Mouse (Mus musculus): ENCODE results near the gene Selenom. TPM values are rescaled to one million over a fixed set of nuclear protein-coding genes. Genes with fewer than 3 reads are reported as not detected.

Gene Selenom
- polyA plus RNA-seq, 1 experiment from 2014 or later = 99.2 TPM

DNA sequence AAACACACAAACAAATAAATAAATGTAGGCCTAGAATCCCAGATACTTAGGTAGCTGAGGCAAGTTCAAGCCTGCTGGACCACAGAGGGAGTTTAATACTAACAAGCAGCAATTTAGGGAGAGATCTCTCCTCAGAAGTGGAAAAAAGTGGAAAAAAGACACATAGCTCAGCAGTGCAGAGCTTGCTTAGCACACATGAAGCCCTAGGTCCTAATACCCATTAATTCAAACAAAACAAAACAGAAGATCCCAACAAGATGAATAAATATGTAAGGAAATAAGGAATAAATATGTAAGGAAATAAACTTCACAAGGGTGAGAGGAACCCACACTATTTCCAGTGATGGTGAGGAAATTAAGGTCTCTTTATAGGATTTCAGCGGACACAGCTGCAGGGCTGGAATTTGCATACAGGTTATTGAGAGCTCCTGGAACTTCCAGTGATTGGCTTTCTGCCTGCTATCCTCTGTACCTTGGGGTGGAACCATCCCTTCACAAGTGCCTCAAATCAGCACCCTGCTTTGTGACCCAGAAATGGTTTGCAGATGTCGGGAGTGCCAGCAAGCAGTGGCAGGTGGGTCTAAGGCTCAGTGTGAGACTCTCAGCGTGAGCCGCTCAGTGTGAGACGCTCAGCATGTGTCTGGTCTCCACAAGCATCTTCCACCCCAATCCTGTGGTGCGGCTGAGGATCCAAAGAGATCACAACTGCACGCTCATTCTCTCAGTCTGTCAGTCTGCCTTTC lies 9.5 kb downstream of the Selenom start:
- Histone ChIP-seq H3K36me3 (peaks cover 99% of the 10 kb centered on the region), H3K9me3 (no peaks in the 10 kb centered on the region), H3K27ac (no peak overlapping the region), H3K4me2 (no peak overlapping the region), H3K9ac (no peak overlapping the region), H3K4me3 (no peak overlapping the region), H3K27me3 (no peaks in the 10 kb centered on the region), H3K4me1 (no peaks in the 10 kb centered on the region)
- 79% methylated on average over 7 of the region's 7 CpGs for WGBS
- no peak for ATAC-seq (ENCODE audit: borderline replicate concordance, extremely low read depth, low FRiP score, low TSS enrichment)

DNA sequence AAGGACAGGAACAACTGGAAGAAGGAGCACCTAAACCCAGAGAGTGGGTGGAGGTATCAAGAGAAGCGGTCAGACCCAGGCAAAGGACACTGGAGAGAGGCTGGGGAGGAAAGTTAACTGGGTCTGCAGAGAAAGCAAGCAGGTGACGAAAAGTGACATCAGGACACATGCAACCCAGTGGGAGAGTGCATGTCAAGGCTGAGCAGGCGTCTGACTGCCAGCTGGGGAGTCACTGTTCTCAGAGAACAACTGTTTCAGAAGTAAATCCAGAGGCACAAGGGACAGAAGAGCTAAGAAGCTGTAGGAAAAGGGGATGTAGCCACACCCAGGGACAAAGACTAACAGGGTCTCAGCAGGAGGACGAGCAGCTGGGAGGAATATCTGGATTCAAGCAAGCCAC lies 11.1 kb downstream of the Selenom start:
- no peak for ATAC-seq (ENCODE audit: borderline replicate concordance, extremely low read depth, low FRiP score, low TSS enrichment)
- Histone ChIP-seq H3K4me2 (no peak overlapping the region), H3K36me3 (peaks cover 99% of the 10 kb centered on the region), H3K27ac (no peak overlapping the region), H3K4me1 (no peaks in the 10 kb centered on the region), H3K9ac (no peak overlapping the region), H3K27me3 (no peaks in the 10 kb centered on the region), H3K9me3 (no peaks in the 10 kb centered on the region), H3K4me3 (no peak overlapping the region)
- 81% methylated on average over 4 of the region's 4 CpGs for WGBS

DNA sequence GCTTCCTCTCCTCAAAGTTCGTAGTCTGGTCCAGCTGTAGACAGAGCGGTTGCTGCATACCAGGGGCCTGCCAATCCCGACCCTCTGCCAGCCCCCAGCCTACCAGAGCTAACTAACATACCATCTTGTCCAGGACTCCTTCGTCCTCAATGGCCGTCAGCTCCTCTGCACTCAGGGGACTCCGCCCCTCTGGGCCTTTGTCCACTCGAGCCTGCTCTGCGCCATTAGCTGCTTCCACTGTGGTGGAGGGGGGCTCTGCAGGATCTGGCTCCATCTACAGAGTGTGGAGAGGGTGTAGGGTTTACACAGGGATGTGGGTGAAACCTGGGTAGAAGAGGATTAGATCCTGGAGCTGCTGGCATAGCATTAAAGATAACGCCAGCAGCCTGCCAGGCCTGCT lies 11.7 kb downstream of the Selenom start:
- H3K9ac ChIP-seq = no peak overlapping the region
- no peak overlapping the region for H3K4me3 ChIP-seq
- H3K27ac ChIP-seq = no peak overlapping the region
- H3K4me2 ChIP-seq = no peak overlapping the region
- H3K36me3 ChIP-seq = peaks cover 99% of the 10 kb centered on the region
- H3K27me3 ChIP-seq = no peaks in the 10 kb centered on the region
- no peaks in the 10 kb centered on the region for H3K9me3 ChIP-seq
- no peaks in the 10 kb centered on the region for H3K4me1 ChIP-seq
- ATAC-seq (ENCODE audit: borderline replicate concordance, extremely low read depth, low FRiP score, low TSS enrichment) = no peak
- WGBS = 80% methylated on average over 9 of the region's 9 CpGs

DNA sequence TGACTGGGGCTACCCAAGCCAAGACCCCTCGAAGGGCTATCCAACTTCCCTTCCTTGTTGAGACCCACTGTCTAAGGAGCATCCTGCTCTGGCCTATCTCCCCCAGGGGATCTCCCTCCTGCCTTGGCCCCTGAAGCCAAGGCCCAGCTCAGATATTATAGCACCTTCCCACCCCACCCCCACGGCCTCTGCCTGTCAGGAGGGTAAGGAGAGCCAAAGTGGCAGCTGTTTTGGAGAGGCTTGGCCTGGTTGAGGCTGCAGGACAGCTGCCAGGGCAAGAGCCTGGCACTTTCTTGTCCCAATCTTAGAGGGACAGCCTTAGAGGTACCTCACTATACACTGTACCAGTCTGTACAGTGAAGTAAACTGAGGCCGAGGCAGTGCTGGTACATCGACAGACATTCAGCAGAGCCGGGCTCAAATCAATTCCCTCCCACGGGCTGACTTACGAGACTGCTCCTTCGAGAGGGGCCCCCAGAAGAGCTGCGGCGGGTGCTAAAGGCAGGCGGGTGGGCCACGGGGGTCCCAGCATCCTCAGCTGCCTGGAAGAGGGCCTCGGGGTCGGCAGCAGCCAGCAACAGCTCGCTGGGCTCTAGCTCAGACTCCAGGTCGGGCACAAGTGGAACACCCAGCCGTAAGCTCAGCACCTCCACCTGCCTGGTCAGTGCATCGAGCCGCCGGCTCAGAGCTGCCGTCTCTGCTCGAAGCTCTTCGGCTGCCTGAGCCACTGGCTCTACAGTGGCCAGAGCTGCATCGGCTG lies 12.7 kb downstream of the Selenom start:
- no peaks in the 10 kb centered on the region for H3K4me1 ChIP-seq

DNA sequence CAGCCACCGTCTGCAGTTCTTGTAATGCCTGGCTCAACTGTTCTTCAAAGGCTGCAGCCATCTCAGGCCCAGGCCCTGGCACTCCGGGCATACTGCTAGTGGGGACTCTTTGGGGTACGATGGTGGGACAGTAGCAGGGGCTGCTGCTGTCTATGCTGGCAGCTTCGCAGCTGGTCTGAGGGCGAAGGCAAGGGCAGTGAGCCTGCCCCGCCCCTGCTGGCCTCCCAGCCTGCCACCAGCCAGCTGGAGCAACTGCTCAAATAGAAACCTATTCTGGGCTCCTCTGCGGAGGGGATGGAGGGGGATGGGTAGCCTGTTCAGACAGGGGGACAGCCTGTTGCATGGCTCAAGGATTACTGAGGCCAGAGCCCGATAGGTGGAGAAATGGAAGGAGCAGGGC lies 13.3 kb downstream of the Selenom start:
- no peak overlapping the region for H3K4me2 ChIP-seq
- no peaks in the 10 kb centered on the region for H3K9me3 ChIP-seq
- WGBS = 83% methylated on average over 8 of the region's 8 CpGs
- H3K4me1 ChIP-seq = no peaks in the 10 kb centered on the region
- no peaks in the 10 kb centered on the region for H3K27me3 ChIP-seq
- no peak overlapping the region for H3K4me3 ChIP-seq
- ATAC-seq (ENCODE audit: borderline replicate concordance, extremely low read depth, low FRiP score, low TSS enrichment) = no peak
- no peak overlapping the region for H3K9ac ChIP-seq
- H3K27ac ChIP-seq = no peak overlapping the region
- H3K36me3 ChIP-seq = peaks cover 99% of the 10 kb centered on the region

More for the DNA sequence above, 12.7 kb downstream of the Selenom start:
- no peak overlapping the region for H3K9ac ChIP-seq
- no peaks in the 10 kb centered on the region for H3K27me3 ChIP-seq
- peaks cover 99% of the 10 kb centered on the region for H3K36me3 ChIP-seq
- no peak for ATAC-seq (ENCODE audit: borderline replicate concordance, extremely low read depth, low FRiP score, low TSS enrichment)
- no peak overlapping the region for H3K4me3 ChIP-seq
- WGBS = 88% methylated on average over 24 of the region's 24 CpGs
- H3K4me2 ChIP-seq = no peak overlapping the region
- no peaks in the 10 kb centered on the region for H3K9me3 ChIP-seq
- H3K27ac ChIP-seq = no peak overlapping the region

DNA sequence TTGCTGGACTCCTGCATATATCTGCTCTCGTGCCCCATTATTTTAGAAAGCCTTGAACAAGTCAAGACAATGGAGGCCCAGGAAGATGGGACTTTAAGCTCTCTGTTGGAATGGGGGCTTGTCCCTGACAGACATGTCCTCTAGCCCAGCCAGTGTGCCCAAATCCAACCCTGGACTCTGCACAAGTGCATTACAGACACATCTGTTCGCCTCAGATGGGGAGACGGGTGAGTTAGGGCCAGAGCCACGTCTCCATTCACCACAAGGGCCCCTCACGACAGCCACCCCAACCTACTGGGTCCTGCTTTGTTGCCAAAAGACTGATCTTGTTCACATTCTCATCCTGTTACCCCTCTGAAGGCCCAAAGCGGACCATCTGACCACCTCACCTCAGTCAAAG lies 13.7 kb downstream of the Selenom start:
- Histone ChIP-seq H3K36me3 (peaks cover 99% of the 10 kb centered on the region), H3K4me1 (no peaks in the 10 kb centered on the region), H3K27ac (no peak overlapping the region), H3K4me3 (no peak overlapping the region), H3K9me3 (no peaks in the 10 kb centered on the region), H3K9ac (no peak overlapping the region), H3K4me2 (no peak overlapping the region), H3K27me3 (no peaks in the 10 kb centered on the region)
- ATAC-seq (ENCODE audit: borderline replicate concordance, extremely low read depth, low FRiP score, low TSS enrichment) = no peak
- WGBS = 87% methylated on average over 6 of the region's 6 CpGs

DNA sequence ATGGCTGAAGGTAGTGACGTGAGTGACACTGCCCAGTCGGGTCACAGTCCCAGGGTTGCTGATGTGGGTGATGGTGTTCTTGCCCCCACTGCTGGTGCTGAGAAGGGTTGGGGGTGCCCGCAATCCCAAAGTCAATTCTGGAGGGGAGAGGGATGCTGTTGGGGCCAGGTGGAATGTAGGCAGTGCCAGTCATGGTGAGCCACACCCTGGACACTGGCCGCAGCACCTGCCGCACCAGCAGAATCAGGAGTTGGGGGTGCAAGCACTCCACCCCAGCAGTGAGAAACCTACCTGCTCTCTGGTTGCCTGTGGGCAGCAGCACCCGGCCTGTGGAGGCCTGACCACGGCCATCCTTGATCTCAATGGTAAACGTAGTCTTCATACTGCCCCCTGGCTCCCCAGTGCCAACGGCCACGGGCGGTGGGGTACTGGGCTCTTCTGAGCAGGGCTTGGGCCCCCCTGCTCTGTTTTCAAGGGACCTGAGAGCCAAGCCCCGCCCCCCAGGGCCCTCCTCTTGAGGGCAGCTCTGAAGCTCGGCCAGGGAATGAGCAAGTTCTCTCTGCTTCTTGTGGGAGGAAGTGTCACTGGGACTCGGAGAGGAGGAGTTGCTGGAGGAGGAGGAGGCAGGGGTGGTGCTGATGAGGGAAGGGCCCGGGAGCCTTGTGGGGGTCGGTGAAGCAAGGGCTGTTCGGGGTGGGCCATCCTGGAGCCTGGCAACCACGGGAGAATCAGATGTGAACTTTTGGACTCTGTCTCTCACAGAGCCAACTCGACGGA lies 15.2 kb downstream of the Selenom start:
- no peak overlapping the region for H3K9ac ChIP-seq
- no peaks in the 10 kb centered on the region for H3K9me3 ChIP-seq
- H3K27ac ChIP-seq = no peak overlapping the region
- H3K4me2 ChIP-seq = no peak overlapping the region
- H3K36me3 ChIP-seq = peaks cover 96% of the 10 kb centered on the region
- no peak for ATAC-seq (ENCODE audit: borderline replicate concordance, extremely low read depth, low FRiP score, low TSS enrichment)
- WGBS = 67% methylated on average over 20 of the region's 20 CpGs
- no peak overlapping the region for H3K4me3 ChIP-seq
- no peaks in the 10 kb centered on the region for H3K27me3 ChIP-seq
- H3K4me1 ChIP-seq = no peaks in the 10 kb centered on the region

DNA sequence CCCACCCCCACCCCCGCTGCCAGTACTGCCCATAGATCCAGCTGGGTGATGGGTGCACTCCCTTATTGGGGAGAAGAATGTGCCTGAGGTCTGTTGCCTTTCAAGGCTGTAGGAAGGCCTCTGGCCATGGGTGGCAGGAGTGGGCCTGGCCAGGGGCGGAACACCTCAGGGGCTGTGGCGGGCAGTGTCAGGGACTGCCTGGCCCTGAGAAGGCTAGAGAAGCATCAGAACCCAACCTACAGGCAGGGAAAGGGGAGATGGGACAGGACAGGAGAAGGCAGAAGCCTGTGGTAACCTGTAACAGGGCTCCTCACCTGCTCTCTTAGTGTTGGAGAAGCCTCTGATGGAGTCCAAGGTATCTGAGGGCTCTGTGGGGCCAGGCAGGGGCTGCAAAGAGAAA lies 16.2 kb downstream of the Selenom start:
- Histone ChIP-seq H3K9me3 (no peaks in the 10 kb centered on the region), H3K27me3 (no peaks in the 10 kb centered on the region), H3K4me3 (no peak overlapping the region), H3K4me1 (peaks cover 5% of the 10 kb centered on the region; the same call in 1 of the 2 replicates), H3K4me2 (no peak overlapping the region), H3K27ac (no peak overlapping the region), H3K9ac (no peak overlapping the region), H3K36me3 (peaks cover 86% of the 10 kb centered on the region)
- 94% methylated on average over 3 of the region's 3 CpGs for WGBS
- no peak for ATAC-seq (ENCODE audit: borderline replicate concordance, extremely low read depth, low FRiP score, low TSS enrichment)

DNA sequence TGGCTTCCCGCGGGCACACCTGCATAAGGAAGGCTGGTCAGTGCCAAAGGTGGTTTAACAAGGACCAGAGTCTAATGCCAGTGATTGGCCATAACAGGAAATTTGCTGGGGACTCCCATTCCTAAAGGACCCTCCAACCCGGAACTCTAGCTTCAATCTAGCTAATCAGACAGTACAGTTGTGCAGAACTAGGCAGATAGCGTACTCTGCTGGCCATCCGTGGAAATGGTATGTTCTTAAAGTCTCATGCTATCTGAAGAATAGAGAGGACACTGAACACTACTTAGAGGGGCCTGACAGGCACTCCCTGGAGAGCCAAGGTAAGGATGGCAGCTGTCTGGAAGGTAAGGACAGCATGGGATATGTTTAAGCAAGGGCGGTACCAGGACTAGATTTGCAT lies 17.1 kb downstream of the Selenom start:
- H3K4me2 ChIP-seq = no peak overlapping the region
- H3K4me3 ChIP-seq = no peak overlapping the region
- ATAC-seq (ENCODE audit: borderline replicate concordance, extremely low read depth, low FRiP score, low TSS enrichment) = no peak
- H3K36me3 ChIP-seq = peaks cover 77% of the 10 kb centered on the region
- H3K27me3 ChIP-seq = no peaks in the 10 kb centered on the region
- H3K9ac ChIP-seq = no peak overlapping the region
- WGBS = 84% methylated on average over 6 of the region's 6 CpGs
- H3K4me1 ChIP-seq = peaks cover 10% of the 10 kb centered on the region
- H3K27ac ChIP-seq = no peak overlapping the region
- H3K9me3 ChIP-seq = no peaks in the 10 kb centered on the region

DNA sequence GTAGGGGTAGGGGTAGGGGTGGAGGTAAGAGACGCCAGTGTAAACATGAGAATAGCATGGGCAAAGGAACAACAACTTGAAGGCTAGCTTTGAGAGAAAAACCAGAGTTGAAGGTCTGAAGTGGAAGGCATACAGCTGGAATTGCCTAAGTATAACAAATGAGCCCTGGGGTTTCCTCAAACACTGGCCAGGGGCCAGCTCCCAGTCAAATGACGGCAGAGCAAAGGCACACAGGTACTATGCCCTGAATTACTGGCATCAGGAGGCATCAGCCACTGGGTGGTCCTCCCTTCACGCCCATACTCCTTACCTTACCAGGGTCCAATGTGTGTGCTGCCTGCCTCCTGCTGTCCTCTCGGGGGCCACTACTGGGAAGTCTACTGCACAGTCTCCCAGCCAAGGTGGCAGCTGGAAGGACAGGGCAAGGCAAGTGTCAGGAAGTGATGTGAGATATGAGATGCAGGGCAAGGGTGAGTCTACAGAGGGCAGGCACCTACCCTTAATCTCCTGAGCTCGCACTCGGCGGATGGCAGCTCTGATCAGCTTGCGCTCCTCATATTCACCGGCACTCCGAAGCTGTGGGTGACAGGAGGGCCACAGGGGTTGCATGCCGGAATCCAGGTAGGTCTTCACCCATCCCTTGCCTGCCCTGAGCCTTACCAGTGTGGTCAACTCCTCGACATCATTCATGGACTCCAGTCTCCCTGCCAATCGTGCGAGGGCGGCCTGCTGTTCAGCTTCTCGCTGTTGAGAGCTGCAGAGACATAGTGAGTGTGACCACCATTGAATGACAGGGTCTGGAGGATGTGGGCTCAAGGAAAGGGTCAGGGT lies 17.8 kb downstream of the Selenom start:
- Histone ChIP-seq H3K4me1 (peaks cover 16% of the 10 kb centered on the region), H3K4me3 (no peak overlapping the region), H3K36me3 (peaks cover 70% of the 10 kb centered on the region), H3K27me3 (no peaks in the 10 kb centered on the region), H3K9me3 (no peaks in the 10 kb centered on the region), H3K27ac (no peak overlapping the region), H3K4me2 (no peak overlapping the region), H3K9ac (no peak overlapping the region)
- 81% methylated on average over 16 of the region's 16 CpGs for WGBS
- no peak for ATAC-seq (ENCODE audit: borderline replicate concordance, extremely low read depth, low FRiP score, low TSS enrichment)

DNA sequence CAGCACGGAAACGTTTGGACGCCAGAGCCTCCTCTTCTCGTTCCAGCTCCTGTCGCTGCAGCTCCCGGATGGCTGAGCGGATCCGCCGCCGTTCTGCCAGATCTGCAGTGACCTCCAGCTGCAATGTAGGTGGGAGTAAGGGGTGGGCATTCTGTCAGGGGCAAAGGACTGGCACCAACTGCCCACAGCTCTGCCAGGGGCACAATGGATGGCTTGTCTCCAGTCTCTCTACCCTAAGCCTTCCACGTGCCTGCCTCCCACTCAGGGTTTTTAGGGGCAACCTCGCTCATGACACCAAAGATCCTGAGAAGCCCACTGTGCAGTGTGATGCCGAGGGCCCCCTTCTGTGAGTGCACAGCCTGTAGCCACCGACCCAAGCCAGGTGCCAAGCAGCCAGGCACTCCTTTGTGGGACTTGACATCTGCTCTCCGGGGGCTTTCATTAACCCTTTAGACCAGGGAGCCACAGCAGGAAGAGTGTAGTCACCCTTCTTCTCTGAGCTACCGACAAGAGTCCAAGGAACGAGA lies 19.0 kb downstream of the Selenom start:
- no peak overlapping the region for H3K27ac ChIP-seq
- H3K4me1 ChIP-seq = peaks cover 28% of the 10 kb centered on the region
- H3K9me3 ChIP-seq = no peaks in the 10 kb centered on the region
- no peak overlapping the region for H3K4me2 ChIP-seq
- WGBS = 90% methylated on average over 17 of the region's 17 CpGs
- H3K36me3 ChIP-seq = peaks cover 58% of the 10 kb centered on the region
- ATAC-seq (ENCODE audit: borderline replicate concordance, extremely low read depth, low FRiP score, low TSS enrichment) = no peak
- no peaks in the 10 kb centered on the region for H3K27me3 ChIP-seq
- no peak overlapping the region for H3K9ac ChIP-seq
- no peak overlapping the region for H3K4me3 ChIP-seq
